Mouse (Mus musculus) MEL (cell line): ENCODE results near the gene Naga. TPM values are rescaled to one million over a fixed set of nuclear protein-coding genes. Genes with fewer than 3 reads are reported as not detected.

ENCODE experiments used
- DNase-seq: peaks from one replicate; pipeline ENCODE4 v3.0.0; 2011; ENCODE audit warnings: low read depth, low spot score
- H3K27ac ChIP-seq: 2 replicates; pipeline ENCODE4 v1.5.1; 2012; ENCODE audit warnings: low read depth, mild to moderate bottlenecking, control low read depth, low read length, moderate library complexity; ENCODE audit not compliant: control insufficient read depth
- H3K27me3 ChIP-seq, 2 experiments: fragments of 150-350 bp in 1 of 2; sonication (generic) in 1 of 2; 2 replicates each; pipeline ENCODE4 v1.6.1; 2012; ENCODE audit warnings: low read length in 2 of 2, mild to moderate bottlenecking in 2 of 2, improper control_type of control experiment in 1 of 2, moderate library complexity in 1 of 2; ENCODE audit not compliant: insufficient read depth in 2 of 2, control insufficient read depth in 1 of 2
- H3K36me3 ChIP-seq, 2 experiments: 2 replicates each; pipeline ENCODE4 v1.6.1; 2012 to 2014; ENCODE audit warnings: low read length in 2 of 2, improper control_type of control experiment in 1 of 2, inconsistent platforms in 1 of 2, mild to moderate bottlenecking in 1 of 2; ENCODE audit not compliant: insufficient read depth in 2 of 2, control insufficient read depth in 1 of 2
- H3K4me1 ChIP-seq, 2 experiments: fragments of 150-350 bp in 1 of 2; sonication (generic) in 1 of 2; 2 replicates each; pipeline ENCODE4 v1.6.1; 2012; ENCODE audit warnings: low read length in 2 of 2, improper control_type of control experiment in 1 of 2, mild to moderate bottlenecking in 1 of 2; ENCODE audit not compliant: insufficient read depth in 2 of 2, control insufficient read depth in 1 of 2
- H3K4me3 ChIP-seq, 2 experiments: fragments of 150-350 bp in 1 of 2; sonication (generic) in 1 of 2; 2 replicates each; pipeline ENCODE4 v1.5.1; 2012; ENCODE audit warnings: low read depth in 2 of 2, low read length in 2 of 2, mild to moderate bottlenecking in 2 of 2, moderate library complexity in 2 of 2, control low read depth in 1 of 2, improper control_type of control experiment in 1 of 2; ENCODE audit not compliant: control insufficient read depth in 1 of 2, insufficient read depth in 1 of 2
- H3K79me2 ChIP-seq: 2 replicates; pipeline ENCODE4 v1.6.1; 2012; ENCODE audit warnings: mild to moderate bottlenecking, low read length, moderate library complexity; ENCODE audit not compliant: control insufficient read depth, poor library complexity, insufficient read depth
- H3K9ac ChIP-seq: 2 replicates; pipeline ENCODE4 v1.6.1; 2012; ENCODE audit warnings: low read depth, mild to moderate bottlenecking, control low read depth, low read length, moderate library complexity; ENCODE audit not compliant: control insufficient read depth, poor library complexity, severe bottlenecking
- H3K9me3 ChIP-seq: fragments of 150-350 bp; sonication (generic); replicated peaks from 2 replicates; pipeline ENCODE4 v1.6.1; 2012; ENCODE audit warnings: mild to moderate bottlenecking, low read length, improper control_type of control experiment, moderate library complexity; ENCODE audit not compliant: insufficient read depth
- BHLHE40 ChIP-seq: IDR thresholded peaks from 2 replicates; pipeline ENCODE4 v1.6.1; 2012; ENCODE audit warnings: low read depth, mild to moderate bottlenecking, inconsistent platforms, low read length, improper control_type of control experiment, borderline replicate concordance
- CHD2 ChIP-seq: IDR thresholded peaks from 2 replicates; pipeline ENCODE4 v1.6.1; 2011; ENCODE audit warnings: low read length, improper control_type of control experiment
- ELF1 ChIP-seq: IDR thresholded peaks from 2 replicates; pipeline ENCODE4 v1.6.1; 2014; ENCODE audit warnings: low read depth, mild to moderate bottlenecking, inconsistent platforms, low read length, improper control_type of control experiment, moderate library complexity
- EP300 ChIP-seq, 2 experiments: IDR thresholded peaks; 2 replicates each; pipeline ENCODE4 v1.6.1; 2011; ENCODE audit warnings: improper control_type of control experiment in 2 of 2, low read length in 2 of 2, low read depth in 1 of 2, mild to moderate bottlenecking in 1 of 2
- ETS1 ChIP-seq: IDR thresholded peaks from 2 replicates; pipeline ENCODE4 v1.6.1; 2012; ENCODE audit warnings: low read depth, mild to moderate bottlenecking, inconsistent platforms, low read length, improper control_type of control experiment, moderate library complexity
- GATA1 ChIP-seq: IDR thresholded peaks from 2 replicates; pipeline ENCODE4 v1.6.1; 2011; ENCODE audit warnings: low read depth, low read length, improper control_type of control experiment
- HCFC1 ChIP-seq: IDR thresholded peaks from 2 replicates; pipeline ENCODE4 v1.6.1; 2012; ENCODE audit warnings: low read depth, mild to moderate bottlenecking, inconsistent platforms, low read length, improper control_type of control experiment, moderate library complexity
- JUND ChIP-seq: IDR thresholded peaks from 2 replicates; pipeline ENCODE4 v1.6.1; 2011; ENCODE audit warnings: low read depth, mild to moderate bottlenecking, improper control_type of control experiment, low read length
- MAFK ChIP-seq: IDR thresholded peaks from 2 replicates; pipeline ENCODE4 v1.6.1; 2011; ENCODE audit warnings: low read depth, mild to moderate bottlenecking, low read length, improper control_type of control experiment, borderline replicate concordance
- MAX ChIP-seq: IDR thresholded peaks from 2 replicates; pipeline ENCODE4 v1.6.1; 2011; ENCODE audit warnings: low read length, improper control_type of control experiment
- MAZ ChIP-seq: IDR thresholded peaks from 2 replicates; pipeline ENCODE4 v1.6.1; 2012; ENCODE audit warnings: low read depth, mild to moderate bottlenecking, inconsistent platforms, low read length, improper control_type of control experiment
- MEF2A ChIP-seq: IDR thresholded peaks from 2 replicates; pipeline ENCODE4 v1.6.1; 2014; ENCODE audit warnings: low read depth, mild to moderate bottlenecking, inconsistent platforms, low read length, improper control_type of control experiment; ENCODE audit not compliant: poor library complexity, insufficient replicate concordance, severe bottlenecking; ENCODE audit errors: extremely low read depth
- MXI1 ChIP-seq: IDR thresholded peaks from 2 replicates; pipeline ENCODE4 v1.6.1; 2011; ENCODE audit warnings: mild to moderate bottlenecking, low read depth, low read length, improper control_type of control experiment
- NELFE ChIP-seq: IDR thresholded peaks from 2 replicates; pipeline ENCODE4 v1.6.1; 2011; ENCODE audit warnings: low read depth, low read length, improper control_type of control experiment
- POLR2A ChIP-seq, 2 experiments: IDR thresholded peaks; 2 replicates each; pipeline ENCODE4 v1.6.1; 2011 to 2012; ENCODE audit warnings: low read length in 2 of 2, mild to moderate bottlenecking in 2 of 2, control low read depth in 1 of 2, improper control_type of control experiment in 1 of 2, low read depth in 1 of 2, moderate library complexity in 1 of 2; ENCODE audit not compliant: control insufficient read depth in 1 of 2, insufficient read depth in 1 of 2, poor library complexity in 1 of 2
- POLR2AphosphoS5 ChIP-seq: IDR thresholded peaks from 2 replicates; pipeline ENCODE4 v1.6.1; 2012; ENCODE audit warnings: low read depth, borderline replicate concordance, mild to moderate bottlenecking, inconsistent platforms, low read length, moderate library complexity, mixed read lengths
- RCOR1 ChIP-seq: IDR thresholded peaks from 2 replicates; pipeline ENCODE4 v1.6.1; 2012; ENCODE audit warnings: low read depth, mild to moderate bottlenecking, inconsistent platforms, low read length, improper control_type of control experiment
- SIN3A ChIP-seq: IDR thresholded peaks from 2 replicates; pipeline ENCODE4 v1.6.1; 2012; ENCODE audit warnings: low read length, improper control_type of control experiment, inconsistent platforms
- SMC3 ChIP-seq: IDR thresholded peaks from 2 replicates; pipeline ENCODE4 v1.6.1; 2011; ENCODE audit warnings: low read depth, low read length, improper control_type of control experiment
- TAL1 ChIP-seq: IDR thresholded peaks from 2 replicates; pipeline ENCODE4 v1.6.1; 2012; ENCODE audit warnings: mild to moderate bottlenecking, inconsistent platforms, low read length, moderate library complexity, mixed read lengths
- TCF12 ChIP-seq: IDR thresholded peaks from 2 replicates; pipeline ENCODE4 v1.6.1; 2014; ENCODE audit warnings: low read depth, mild to moderate bottlenecking, inconsistent platforms, low read length, improper control_type of control experiment, moderate library complexity
- USF2 ChIP-seq, 2 experiments: IDR thresholded peaks; 2 replicates each; pipeline ENCODE4 v1.6.1; 2011 to 2012; ENCODE audit warnings: improper control_type of control experiment in 2 of 2, low read length in 2 of 2, borderline replicate concordance in 1 of 2, inconsistent platforms in 1 of 2, low read depth in 1 of 2, mild to moderate bottlenecking in 1 of 2; ENCODE audit not compliant: insufficient read depth in 1 of 2
- ZKSCAN1 ChIP-seq: IDR thresholded peaks from 2 replicates; pipeline ENCODE4 v1.6.1; 2012; ENCODE audit warnings: low read depth, mild to moderate bottlenecking, inconsistent platforms, low read length, improper control_type of control experiment, moderate library complexity
- ZMIZ1 ChIP-seq: IDR thresholded peaks from 2 replicates; pipeline ENCODE4 v1.6.1; 2012; ENCODE audit warnings: low read depth, mild to moderate bottlenecking, inconsistent platforms, low read length, improper control_type of control experiment, moderate library complexity
- polyA plus RNA-seq, 2 experiments: library from polyadenylated mRNA; stranded (reverse) in 1 of 2; unstranded in 1 of 2; fragments of >175 nt in 1 of 2; fragments of >200 nt in 1 of 2; gene quantifications; 2 replicates each; pipeline versions ENCODE4 v1.2.1 to v1.2.4; 2012; ENCODE audit warnings: low replicate concordance in 2 of 2, low read depth in 1 of 2; ENCODE audit not compliant: insufficient read length in 2 of 2, insufficient read depth in 1 of 2, missing spikeins in 1 of 2
- total RNA-seq: library from RNA; depleted of rRNA; stranded (reverse); fragments of 300-350 nt; gene quantifications from 2 replicates; pipeline ENCODE4 v1.2.3, GENCODE M21; 2012

Gene Naga
- total and polyA plus RNA-seq, 3 experiments: 26.4 to 59.5 TPM; not detected in 1

- H3K36me3 ChIP-seq: peaks cover 0 to 43% of the 10 kb centered on the region in 2 experiments; a peak in 2 of 4 replicates
- no peak; the same call in 1 of the 2 replicates for TF ChIP-seq MAFK
- peak in 1 of 2 experiments; percentile 80; a peak in 2 of 4 replicates for TF ChIP-seq POLR2A (IDR thresholded peaks at IDR 0.05; ENCODE audit: control insufficient read depth in 1 of 2, insufficient read depth in 1 of 2, low read depth in 1 of 2, low read length in 2 of 2, poor library complexity in 1 of 2)
- no peak for TF ChIP-seq CHD2
- TF ChIP-seq ZMIZ1: no peak; the same call in none of the 2 replicates
- peak; percentile 80; the same call in 1 of the 2 replicates for TF ChIP-seq BHLHE40
- no peak for TF ChIP-seq SMC3
- TF ChIP-seq SIN3A: peak; percentile 9; the same call in 1 of the 2 replicates
- TF ChIP-seq MAX: no peak; the same call in 1 of the 2 replicates
- TF ChIP-seq TCF12: 0 out of 2 replicates have a peak, but pooled peaks have one; percentile 28
- TF ChIP-seq USF2 (IDR thresholded peaks at IDR 0.05; ENCODE audit: borderline replicate concordance in 1 of 2, insufficient read depth in 1 of 2, low read depth in 1 of 2, low read length in 2 of 2): no peak
- TF ChIP-seq HCFC1: no peak
- TF ChIP-seq ETS1: peak; percentile 56; the same call in 1 of the 2 replicates
- TF ChIP-seq NELFE: peak; percentile 50; the same call in 1 of the 2 replicates
- no peak for TF ChIP-seq ELF1
- TF ChIP-seq RCOR1: no peak
- 0 out of 2 replicates have a peak, but pooled peaks have one; percentile 29 for TF ChIP-seq ZKSCAN1
- TF ChIP-seq MAZ: no peak; the same call in 1 of the 2 replicates
- peak; percentile 77 for TF ChIP-seq GATA1
- TF ChIP-seq EP300 (IDR thresholded peaks at IDR 0.05; ENCODE audit: low read depth in 1 of 2, low read length in 2 of 2): no peak; a peak in 1 of 4 replicates
- TF ChIP-seq MEF2A: 0 out of 2 replicates have a peak, but pooled peaks have one; percentile 19
- no peak for TF ChIP-seq POLR2AphosphoS5
- no peak for TF ChIP-seq JUND
- TF ChIP-seq TAL1: no peak
- TF ChIP-seq MXI1: peak; percentile 42
- TF ChIP-seq, all 39 proteins: peak for 10
- Histone ChIP-seq H3K4me1 (peaks cover 16 to 50% of the 10 kb centered on the region in 2 experiments), H3K9me3 (no peaks in the 10 kb centered on the region), H3K27me3 (no peaks in the 10 kb centered on the region), H3K4me3 (peak overlapping the region; percentile 78 to 79), H3K79me2 (peaks cover 31% of the 10 kb centered on the region), H3K9ac (peak overlapping the region; percentile 94), H3K27ac (peak overlapping the region; percentile 98)
- DNase-seq: peak; percentile 88
These were observed 1.8 kb upstream of the Naga start for GRCm38 (mm10) chr15:82340414-82341035.
